Mouse (Mus musculus) CH12.LX (cell line): ENCODE results near the gene Asb17.

Experiments used
- BHLHE40 ChIP-seq: IDR thresholded peaks from 2 replicates; pipeline ENCODE4 v1.6.1; 2011; ENCODE audit warnings: mild to moderate bottlenecking, low read depth, low read length, improper control_type of control experiment
- CTCF ChIP-seq, 2 experiments: IDR thresholded peaks in 1 of 2; conservative IDR thresholded peaks in 1 of 2; 2 replicates each; pipeline ENCODE4 v1.5.1; 2011 to 2012; ENCODE audit warnings: low read depth in 2 of 2, low read length in 2 of 2, improper control_type of control experiment in 1 of 2, inconsistent platforms in 1 of 2, mild to moderate bottlenecking in 1 of 2, moderate library complexity in 1 of 2
- E2F4 ChIP-seq: IDR thresholded peaks from 2 replicates; pipeline ENCODE4 v1.6.1; 2011; ENCODE audit warnings: low read depth, low read length, improper control_type of control experiment; ENCODE audit not compliant: insufficient replicate concordance
- GABPA ChIP-seq: IDR thresholded peaks from 2 replicates; pipeline ENCODE4 v1.6.1; 2012; ENCODE audit warnings: low read depth, low read length, improper control_type of control experiment, inconsistent platforms; ENCODE audit not compliant: insufficient replicate concordance
- JUND ChIP-seq: conservative IDR thresholded peaks from 2 replicates; pipeline ENCODE4 v1.6.1; 2011; ENCODE audit warnings: low read depth, low read length, improper control_type of control experiment
- KAT2A ChIP-seq: IDR thresholded peaks from 2 replicates; pipeline ENCODE4 v1.6.1; 2012; ENCODE audit warnings: low read length, improper control_type of control experiment, inconsistent platforms; ENCODE audit not compliant: insufficient replicate concordance
- MAX ChIP-seq: IDR thresholded peaks from 2 replicates; pipeline ENCODE4 v1.6.1; 2011; ENCODE audit warnings: low read length, improper control_type of control experiment
- MEF2A ChIP-seq: IDR thresholded peaks from 2 replicates; pipeline ENCODE4 v1.6.1; 2014; ENCODE audit warnings: low read depth, mild to moderate bottlenecking, inconsistent platforms, low read length, improper control_type of control experiment, borderline replicate concordance
- MXI1 ChIP-seq: IDR thresholded peaks from 2 replicates; pipeline ENCODE4 v1.6.1; 2011; ENCODE audit warnings: mild to moderate bottlenecking, low read depth, low read length, improper control_type of control experiment
- POLR2A ChIP-seq: IDR thresholded peaks from 2 replicates; pipeline ENCODE4 v1.6.1; 2011; ENCODE audit warnings: low read depth, mild to moderate bottlenecking, improper control_type of control experiment, low read length
- POLR2AphosphoS2 ChIP-seq: IDR thresholded peaks from 2 replicates; pipeline ENCODE4 v1.6.1; 2011; ENCODE audit warnings: low read depth, low read length, improper control_type of control experiment
- RAD21 ChIP-seq: IDR thresholded peaks from 2 replicates; pipeline ENCODE4 v1.6.1; 2011; ENCODE audit warnings: low read depth, mild to moderate bottlenecking, low read length, improper control_type of control experiment, moderate library complexity
- ZC3H11A ChIP-seq: IDR thresholded peaks from 2 replicates; pipeline ENCODE4 v1.6.1; 2012; ENCODE audit warnings: low read depth, mild to moderate bottlenecking, inconsistent platforms, low read length, improper control_type of control experiment
- ZNF384 ChIP-seq: IDR thresholded peaks from 2 replicates; pipeline ENCODE4 v1.6.1; 2012; ENCODE audit warnings: low read depth, low read length, improper control_type of control experiment, inconsistent platforms

DNA sequence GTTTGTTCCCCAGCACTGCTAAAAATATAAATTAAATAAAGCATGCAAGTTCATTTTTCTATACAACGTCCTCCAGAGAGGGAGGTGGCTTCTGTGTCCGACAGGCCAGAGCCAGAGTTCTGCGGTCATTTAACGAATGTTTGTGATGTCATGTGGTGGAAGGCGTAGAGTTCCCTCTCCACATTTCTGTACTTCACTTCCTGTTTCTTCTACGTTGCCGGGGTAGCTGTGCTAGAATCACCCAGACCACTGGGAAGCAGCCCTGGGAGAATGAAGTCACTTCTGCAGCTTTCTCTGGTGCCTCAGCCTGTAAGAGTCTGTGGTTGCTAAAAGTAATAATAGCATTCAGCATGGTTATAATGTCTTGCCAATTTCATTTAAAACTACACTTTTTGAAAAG is 46.4 kb upstream of the Asb17 start:
- TF ChIP-seq CTCF (conservative IDR thresholded peaks at IDR 0.05 in 1 of 2, IDR thresholded peaks at IDR 0.05 in 1 of 2; ENCODE audit: low read depth in 2 of 2, low read length in 2 of 2) (no peak), E2F4 (no peak), MAX (no peak), KAT2A (no peak), MEF2A (no peak), POLR2A (no peak), MXI1 (no peak), JUND (no peak), POLR2AphosphoS2 (no peak), GABPA (no peak), RAD21 (no peak), ZC3H11A (no peak), BHLHE40 (no peak), ZNF384 (no peak)
